Mouse (Mus musculus) neural tube, embryonic 14.5 days (tissue): ENCODE data around the gene Ank3. TPM values are rescaled to one million over a fixed set of nuclear protein-coding genes. Genes with fewer than 3 reads are reported as not detected.

Source experiments
- ATAC-seq: fragments of 200-750 bp; cut with Nextera tagmentation; 2 replicates; pipeline ENCODE4 v1.8.0; 2017; ENCODE audit warnings: low read depth, mild to moderate bottlenecking, moderate TSS enrichment, moderate library complexity
- H3K27ac ChIP-seq: fragments of 300-500 bp; sonication (generic); 2 replicates; pipeline ENCODE4 v1.5.1; 2014; ENCODE audit warnings: low read depth, mild to moderate bottlenecking, control low read depth, low read length, moderate library complexity, mixed read lengths
- H3K27me3 ChIP-seq: fragments of 300-500 bp; sonication (generic); 2 replicates; pipeline ENCODE4 v1.6.1; 2014; ENCODE audit warnings: low read length; ENCODE audit not compliant: control insufficient read depth, insufficient read depth
- H3K36me3 ChIP-seq: fragments of 300-500 bp; sonication (generic); 2 replicates; pipeline ENCODE4 v1.6.1; 2014; ENCODE audit warnings: low read length, mixed read lengths; ENCODE audit not compliant: control insufficient read depth, insufficient read depth
- H3K4me1 ChIP-seq: fragments of 300-500 bp; sonication (generic); 2 replicates; pipeline ENCODE4 v1.6.1; 2014; ENCODE audit warnings: low read length; ENCODE audit not compliant: control insufficient read depth, insufficient read depth
- H3K4me2 ChIP-seq: fragments of 300-500 bp; sonication (generic); 2 replicates; pipeline ENCODE4 v1.6.1; 2014; ENCODE audit warnings: mild to moderate bottlenecking, low read depth, low read length, control low read depth
- H3K4me3 ChIP-seq: fragments of 300-500 bp; sonication (generic); 2 replicates; pipeline ENCODE4 v1.5.1; 2014; ENCODE audit warnings: low read depth, low read length, control low read depth, mixed read lengths
- H3K9ac ChIP-seq: fragments of 300-500 bp; sonication (generic); replicated peaks from 2 replicates; pipeline ENCODE4 v1.6.1; 2014; ENCODE audit warnings: low read depth, mild to moderate bottlenecking, control low read depth, low read length, mixed read lengths
- H3K9me3 ChIP-seq: fragments of 300-500 bp; sonication (generic); 2 replicates; pipeline ENCODE4 v1.6.1; 2016; ENCODE audit warnings: low read length; ENCODE audit not compliant: control insufficient read depth
- WGBS: fragments of 180-500 bp; shearing (Covaris S2); extraction: QIAGEN DNeasy Blood & Tissue Kit; methylation state at CpG from one replicate; pipeline ENCODE4 v1.1.7; 2014; 5-methylcytosine and 5-hydroxymethylcytosine counted together
- polyA plus RNA-seq: library from polyadenylated mRNA; unstranded; fragments of >200 nt; fragmentation: Nextera tagmentation; extraction: Ambion mirVana; gene quantifications from 2 replicates; pipeline ENCODE4 v1.2.1, GENCODE M21; 2014

Gene Ank3
- polyA plus RNA-seq, 1 experiment from 2014 or later, result 198 TPM

- no peak for ATAC-seq
Measured at GRCm38 (mm10) chr10:69710802-69711201, 312.2 kb downstream of the Ank3 start.

GRCm38 (mm10) chr10:69716907-69717306, 318.3 kb downstream of the Ank3 start:
- Histone ChIP-seq H3K4me1 (peaks cover 42% of the 10 kb centered on the region), H3K4me2 (no peak overlapping the region), H3K9me3 (no peaks in the 10 kb centered on the region), H3K27ac (no peak overlapping the region), H3K27me3 (no peaks in the 10 kb centered on the region), H3K4me3 (no peak overlapping the region), H3K9ac (no peak overlapping the region), H3K36me3 (no peaks in the 10 kb centered on the region)
- 64% methylated on average over 4 of the region's 4 CpGs for WGBS
- no peak for ATAC-seq

More at GRCm38 (mm10) chr10:69710802-69711201, 312.2 kb downstream of the Ank3 start:
- no peaks in the 10 kb centered on the region for H3K9me3 ChIP-seq
- H3K9ac ChIP-seq, result no peak overlapping the region
- H3K4me1 ChIP-seq, result peaks cover 40% of the 10 kb centered on the region
- H3K36me3 ChIP-seq, result no peaks in the 10 kb centered on the region
- H3K27ac ChIP-seq, result no peak overlapping the region
- H3K4me3 ChIP-seq, result no peak overlapping the region
- 90% methylated on average over 5 of the region's 5 CpGs for WGBS
- no peak overlapping the region for H3K4me2 ChIP-seq
- H3K27me3 ChIP-seq, result no peaks in the 10 kb centered on the region

DNA sequence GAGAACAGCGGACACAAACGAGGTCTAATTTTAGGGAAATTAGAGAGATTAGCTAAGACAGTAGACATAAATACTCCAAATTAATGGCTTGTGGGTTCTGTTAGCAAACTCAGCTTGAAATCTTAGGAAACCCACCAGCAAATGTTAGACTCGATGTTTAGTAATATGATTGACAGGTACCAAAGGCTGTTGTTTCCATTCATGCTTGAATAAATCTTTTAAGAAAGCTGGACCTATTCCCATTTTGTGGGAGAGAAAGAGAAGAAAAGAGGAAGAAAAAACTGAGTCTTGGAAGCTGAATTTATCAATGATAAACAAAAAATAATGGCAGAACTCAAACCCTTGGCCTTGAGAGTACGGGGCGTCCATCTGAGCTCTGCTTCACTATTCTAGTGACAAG, 320.8 kb downstream of the Ank3 start:
- ATAC-seq, result no peak
- Histone ChIP-seq H3K4me3 (no peak overlapping the region), H3K4me1 (peaks cover 40% of the 10 kb centered on the region), H3K27me3 (no peaks in the 10 kb centered on the region), H3K9ac (no peak overlapping the region), H3K27ac (peak overlapping the region; percentile 86), H3K9me3 (no peaks in the 10 kb centered on the region), H3K36me3 (no peaks in the 10 kb centered on the region), H3K4me2 (no peak overlapping the region; the same call in 1 of the 2 replicates)
- WGBS, result 28% methylated on average over 5 of the region's 5 CpGs

GRCm38 (mm10) chr10:69719901-69720415, 321.4 kb downstream of the Ank3 start:
- Histone ChIP-seq H3K27ac (peak overlapping the region; percentile 86), H3K4me2 (peak overlapping the region; percentile 27), H3K9ac (no peak overlapping the region), H3K36me3 (no peaks in the 10 kb centered on the region), H3K4me1 (peaks cover 46% of the 10 kb centered on the region), H3K27me3 (no peaks in the 10 kb centered on the region), H3K4me3 (no peak overlapping the region), H3K9me3 (no peaks in the 10 kb centered on the region)
- WGBS, result 15% methylated on average over 12 of the region's 12 CpGs
- ATAC-seq, result peak; percentile 66

GRCm38 (mm10) chr10:69720452-69720851, 321.9 kb downstream of the Ank3 start:
- H3K9ac ChIP-seq, result no peak overlapping the region; the same call in 1 of the 2 replicates
- H3K27ac ChIP-seq, result peak overlapping the region; percentile 86
- H3K27me3 ChIP-seq, result no peaks in the 10 kb centered on the region
- peaks cover 49% of the 10 kb centered on the region for H3K4me1 ChIP-seq
- peak overlapping the region; percentile 27; the same call in 1 of the 2 replicates for H3K4me2 ChIP-seq
- WGBS, result 17% methylated on average over 10 of the region's 10 CpGs
- ATAC-seq, result peak; percentile 66
- no peak overlapping the region for H3K4me3 ChIP-seq
- no peaks in the 10 kb centered on the region for H3K36me3 ChIP-seq
- H3K9me3 ChIP-seq, result no peaks in the 10 kb centered on the region

DNA sequence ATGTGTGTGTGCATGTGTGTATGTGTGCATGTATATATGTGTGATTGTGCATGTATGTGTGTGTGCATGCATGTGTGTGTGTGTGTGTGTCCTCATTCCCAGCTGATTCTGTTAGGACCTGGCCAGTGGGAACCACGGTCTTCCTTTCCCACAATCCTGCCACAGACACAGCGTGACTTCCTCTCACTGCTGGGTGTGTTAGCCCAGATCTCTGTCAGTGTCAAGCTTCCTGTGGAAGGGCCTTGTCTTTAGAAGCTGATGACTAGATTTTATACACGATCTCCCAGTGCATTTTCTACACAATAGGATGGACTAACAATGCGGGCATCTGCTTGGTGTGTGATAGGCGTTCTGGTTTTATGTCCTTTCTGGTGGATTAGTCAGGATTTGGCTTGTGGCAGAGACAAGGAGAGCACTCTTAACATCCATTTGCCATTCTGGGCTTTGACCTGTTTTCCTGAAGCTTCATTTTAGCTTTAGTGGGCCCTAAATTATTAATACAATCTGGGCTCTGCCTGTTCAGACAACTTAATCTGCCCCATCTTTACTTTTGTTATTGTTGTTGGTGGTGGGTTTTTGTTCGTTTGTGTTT, 322.4 kb downstream of the Ank3 start:
- Histone ChIP-seq H3K4me3 (no peak overlapping the region), H3K4me1 (peaks cover 52% of the 10 kb centered on the region), H3K27me3 (no peaks in the 10 kb centered on the region), H3K36me3 (no peaks in the 10 kb centered on the region), H3K4me2 (peak overlapping the region; percentile 27; the same call in 1 of the 2 replicates), H3K27ac (peak overlapping the region; percentile 86), H3K9ac (no peak overlapping the region), H3K9me3 (no peaks in the 10 kb centered on the region)
- 27% methylated on average over 6 of the region's 6 CpGs for WGBS
- ATAC-seq, result 0 out of 2 replicates have a peak, but pooled peaks have one; percentile 15

- ATAC-seq, result no peak
- Histone ChIP-seq H3K27me3 (no peaks in the 10 kb centered on the region), H3K9ac (no peak overlapping the region), H3K9me3 (no peaks in the 10 kb centered on the region), H3K27ac (no peak overlapping the region), H3K4me1 (peaks cover 55% of the 10 kb centered on the region), H3K4me3 (no peak overlapping the region), H3K4me2 (no peak overlapping the region), H3K36me3 (no peaks in the 10 kb centered on the region)
- 86% methylated on average over 4 of the region's 4 CpGs for WGBS
Measured at GRCm38 (mm10) chr10:69724159-69724558, 325.6 kb downstream of the Ank3 start.

DNA sequence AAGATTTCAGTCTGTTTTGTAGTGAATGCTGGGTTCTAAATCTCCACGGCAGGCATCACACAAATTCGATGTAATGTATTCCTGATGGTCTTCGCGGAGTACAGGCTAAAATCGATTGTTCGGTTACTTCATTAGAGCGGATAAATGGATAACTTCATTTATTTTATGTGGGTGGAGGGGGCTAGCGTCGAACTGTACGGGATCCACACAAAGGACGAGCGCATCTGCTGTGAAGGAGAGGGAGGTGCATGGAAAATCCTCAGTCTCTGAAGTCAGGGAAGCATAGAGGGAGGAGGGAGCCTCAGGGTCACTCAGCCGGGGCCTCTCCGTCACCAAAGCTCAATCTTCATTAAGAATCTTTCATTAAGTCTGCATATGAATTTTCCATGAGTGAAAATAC, 326.5 kb downstream of the Ank3 start:
- Histone ChIP-seq H3K4me1 (peaks cover 55% of the 10 kb centered on the region), H3K27ac (peak overlapping the region; percentile 64; the same call in 1 of the 2 replicates), H3K27me3 (no peaks in the 10 kb centered on the region), H3K36me3 (no peaks in the 10 kb centered on the region), H3K4me3 (no peak overlapping the region), H3K9me3 (no peaks in the 10 kb centered on the region), H3K4me2 (no peak overlapping the region), H3K9ac (no peak overlapping the region)
- ATAC-seq, result no peak
- 36% methylated on average over 14 of the region's 14 CpGs for WGBS

- Histone ChIP-seq H3K4me1 (peaks cover 55% of the 10 kb centered on the region), H3K9ac (no peak overlapping the region), H3K4me3 (no peak overlapping the region), H3K36me3 (no peaks in the 10 kb centered on the region), H3K4me2 (no peak overlapping the region), H3K9me3 (no peaks in the 10 kb centered on the region), H3K27ac (no peak overlapping the region), H3K27me3 (no peaks in the 10 kb centered on the region)
- ATAC-seq, result no peak
- WGBS, result 75% methylated on average over 2 of the region's 2 CpGs
Measured at GRCm38 (mm10) chr10:69726265-69726664, 327.7 kb downstream of the Ank3 start.
